Comparison of ENCODE assay signal across 19 mouse cellular contexts in the genomic region with DNA sequence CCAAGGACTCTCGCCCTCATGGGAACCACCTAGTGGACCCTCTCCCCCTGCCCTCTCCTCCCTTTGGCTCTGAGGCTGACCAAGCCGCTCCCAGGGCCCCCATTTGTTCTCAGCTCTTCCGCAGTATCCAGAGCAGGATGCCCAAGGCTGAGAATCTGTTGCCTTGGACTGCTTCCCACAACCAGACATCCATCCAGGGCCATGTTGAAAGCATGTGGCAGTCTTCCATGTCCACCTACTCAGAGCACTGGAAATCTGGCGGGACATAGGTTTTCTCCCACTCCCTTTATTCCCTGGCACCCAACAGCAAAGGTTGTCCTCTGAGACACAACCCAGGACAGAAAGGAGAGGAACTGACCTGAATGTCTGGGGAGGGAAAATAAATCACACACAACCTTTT.
A peak's percentile ranks its signal among the peaks of the same experiment; 100 is the strongest.
DNase-seq lines count a peak whose midpoint lies in the region; ATAC-seq and TF ChIP-seq lines count a peak whose summit lies in the region.
"Had no signal": no experiment of that assay in that cellular context is flagged by ENCODE, and none has a peak within 500 bp of the region (broad histone marks: within the 10 kb centered on the region; RNA-seq: fewer than 3 reads in every experiment).

No protein-coding gene starts in this region.

- no peaks in the 10 kb centered on the region for H3K9me3 ChIP-seq in midbrain, embryonic 13.5 days
- H3K9me3 ChIP-seq: embryonic facial prominence, embryonic 12.5 days; limb, embryonic 12.5 days; neural tube, embryonic 15.5 days had no signal

- TF ChIP-seq CTCF in lung, adult 2 months (IDR thresholded peaks at IDR 0.05; ENCODE audit: insufficient read depth, low read length), result no peak

- H3K36me3 ChIP-seq in midbrain, embryonic 13.5 days, result no peaks in the 10 kb centered on the region
- H3K36me3 ChIP-seq: embryonic facial prominence, embryonic 12.5 days; limb, embryonic 12.5 days; neural tube, embryonic 15.5 days had no signal

- no peak for ATAC-seq in midbrain, embryonic 13.5 days
- ATAC-seq: hindbrain, embryonic 16.5 days had no signal

- intact Hi-C loops in left cerebral cortex, postnatal 4 days (cut with DNase I), result no loop called here

- H3K27ac ChIP-seq in midbrain, embryonic 13.5 days, result no peak overlapping the region
- H3K27ac ChIP-seq: embryonic facial prominence, embryonic 12.5 days; heart, adult 2 months; limb, embryonic 12.5 days; liver, embryonic 14.5 days; neural tube, embryonic 15.5 days; stomach, postnatal 0 days had no signal

- no peak for TF ChIP-seq POLR2A in lung, adult 2 months (IDR thresholded peaks at IDR 0.05; ENCODE audit: borderline replicate concordance, extremely low read depth, low read depth, low read length)

- no peak overlapping the region for H3K9ac ChIP-seq in midbrain, embryonic 13.5 days (replicated peaks)
- H3K9ac ChIP-seq: embryonic facial prominence, embryonic 12.5 days; limb, embryonic 12.5 days; liver, embryonic 14.5 days; neural tube, embryonic 15.5 days had no signal

- H3K27me3 ChIP-seq in midbrain, embryonic 13.5 days, result no peaks in the 10 kb centered on the region
- H3K27me3 ChIP-seq: embryonic facial prominence, embryonic 12.5 days; limb, embryonic 12.5 days; neural tube, embryonic 15.5 days had no signal

- no peak overlapping the region for H3K4me2 ChIP-seq in midbrain, embryonic 13.5 days (replicated peaks)
- H3K4me2 ChIP-seq: embryonic facial prominence, embryonic 12.5 days; limb, embryonic 12.5 days; neural tube, embryonic 15.5 days had no signal

- peak; percentile 7 to 17 for DNase-seq in cerebellum, adult 18-20 months
- no peak for DNase-seq in cerebellum, adult 8-10 months
- DNase-seq in layer of hippocampus, adult 11-12 months (ENCODE audit: low spot score), result peak; percentile 74
- no peak for DNase-seq in layer of hippocampus, adult 9-10 months (ENCODE audit: low spot score)
- peak; percentile 63 to 65 for DNase-seq in layer of hippocampus, adult 8-10 months (ENCODE audit: low spot score in 2 of 2)
- peak; percentile 47 for DNase-seq in left cerebral cortex, postnatal 4 days
- no peak for DNase-seq in lung, adult 2 months
- DNase-seq: heart, adult 2 months; kidney, adult 18-20 months; kidney, postnatal 36 days; retina, postnatal 1 day; thymus, postnatal 36 days had no signal

- no peaks in the 10 kb centered on the region for H3K4me1 ChIP-seq in midbrain, embryonic 13.5 days (replicated peaks)
- no peaks in the 10 kb centered on the region for H3K4me1 ChIP-seq in lung, adult 2 months (ENCODE audit: control insufficient read depth, insufficient read depth, low read length)
- H3K4me1 ChIP-seq: embryonic facial prominence, embryonic 12.5 days; limb, embryonic 12.5 days had no signal

- 84% methylated on average over 4 of the region's 4 CpGs for WGBS in midbrain, embryonic 13.5 days
- WGBS in lung, adult 2 months, result 67% methylated on average over 4 of the region's 4 CpGs

- H3K4me3 ChIP-seq in midbrain, embryonic 13.5 days (replicated peaks), result no peak overlapping the region
- H3K4me3 ChIP-seq in lung, adult 2 months (replicated peaks; ENCODE audit: extremely low read depth, low read depth, low read length), result no peak overlapping the region
- H3K4me3 ChIP-seq: embryonic facial prominence, embryonic 12.5 days; heart, adult 2 months; limb, embryonic 12.5 days; neural tube, embryonic 15.5 days had no signal

Comparison
In these comparisons a context has a peak if more than half of its experiments do, and no peak if none do; other contexts are left out.
1. DNase-seq: peak in cerebellum, adult 18-20 months (2 of 2), layer of hippocampus, adult 11-12 months (single experiment), layer of hippocampus, adult 8-10 months (2 of 2) and left cerebral cortex, postnatal 4 days (single experiment); none in cerebellum, adult 8-10 months (single experiment), layer of hippocampus, adult 9-10 months (single experiment) and lung, adult 2 months (single experiment).